Mouse (Mus musculus): ENCODE data around the gene Optn. TPM values are rescaled to one million over a fixed set of nuclear protein-coding genes. Genes with fewer than 3 reads are reported as not detected.

Gene Optn
- polyA plus RNA-seq, 1 experiment from 2014 or later: 13.6 TPM

DNA sequence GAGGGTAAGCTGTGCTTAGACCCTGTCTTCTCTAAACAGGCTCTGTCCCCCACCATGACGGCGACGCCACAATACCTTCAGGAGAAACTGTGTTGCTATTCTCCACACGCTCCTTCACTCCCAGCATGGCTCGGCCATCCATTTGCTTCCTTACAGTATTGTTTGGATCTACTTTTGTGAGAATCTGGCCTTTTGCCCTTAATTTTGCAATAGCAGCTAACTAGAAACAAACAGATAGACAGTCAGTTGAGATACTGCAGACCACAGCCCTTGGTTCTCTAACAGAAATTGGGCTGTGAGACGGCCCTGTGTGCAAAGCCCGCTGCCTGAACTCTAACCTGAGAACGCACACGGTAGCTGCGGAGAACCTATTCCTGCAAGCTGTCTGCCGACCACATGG, 68.2 kb downstream of the Optn start:
- no peak for ATAC-seq (replicated peaks; ENCODE audit: insufficient number of reproducible peaks, low FRiP score, low TSS enrichment)
- peaks cover 34% of the 10 kb centered on the region for H3K36me3 ChIP-seq (ENCODE audit: control insufficient read depth, insufficient read depth, low read length)

DNA sequence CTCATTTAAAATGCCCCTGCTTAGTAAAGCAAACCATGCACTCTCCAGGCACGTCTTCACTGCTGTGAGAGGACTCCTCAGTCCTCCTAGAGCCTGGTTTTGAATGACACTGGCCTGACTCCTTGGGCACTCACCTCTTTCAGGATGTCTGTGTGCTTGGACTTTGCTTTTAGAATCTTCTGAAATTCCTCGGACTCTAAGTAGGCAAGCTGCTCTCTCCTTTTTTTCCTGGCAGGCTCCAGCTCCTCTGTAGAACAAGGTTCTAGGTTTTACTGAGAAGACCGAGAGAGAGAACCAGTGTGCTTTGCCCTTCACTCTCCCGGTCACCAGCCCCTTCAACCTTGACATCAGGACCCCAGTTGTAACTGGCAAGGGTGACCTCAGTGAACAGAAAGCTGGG, 69.4 kb downstream of the Optn start:
- H3K27ac ChIP-seq (ENCODE audit: low read depth, low read length): no peak overlapping the region
- H3K9ac ChIP-seq (ENCODE audit: low read depth, low read length): no peak overlapping the region
- 88% methylated on average over 4 of the region's 4 CpGs for WGBS (ENCODE audit: insufficient replicate concordance)
- H3K27me3 ChIP-seq (ENCODE audit: control insufficient read depth, insufficient read depth, low read length): no peaks in the 10 kb centered on the region
- no peak overlapping the region for H3K4me3 ChIP-seq (ENCODE audit: low read depth, low read length)
- H3K9me3 ChIP-seq (replicated peaks; ENCODE audit: control insufficient read depth, low read length): no peaks in the 10 kb centered on the region
- peaks cover 27% of the 10 kb centered on the region for H3K36me3 ChIP-seq (ENCODE audit: control insufficient read depth, insufficient read depth, low read length)
- ATAC-seq (replicated peaks; ENCODE audit: insufficient number of reproducible peaks, low FRiP score, low TSS enrichment): no peak
- H3K4me1 ChIP-seq (ENCODE audit: control insufficient read depth, insufficient read depth, low read length): no peaks in the 10 kb centered on the region
- no peak overlapping the region for H3K4me2 ChIP-seq

More for the DNA sequence above, 68.2 kb downstream of the Optn start:
- no peak overlapping the region for H3K4me2 ChIP-seq
- H3K9me3 ChIP-seq (replicated peaks; ENCODE audit: control insufficient read depth, low read length): no peaks in the 10 kb centered on the region
- H3K4me3 ChIP-seq (ENCODE audit: low read depth, low read length): no peak overlapping the region
- H3K27me3 ChIP-seq (ENCODE audit: control insufficient read depth, insufficient read depth, low read length): no peaks in the 10 kb centered on the region
- no peaks in the 10 kb centered on the region for H3K4me1 ChIP-seq (ENCODE audit: control insufficient read depth, insufficient read depth, low read length)
- WGBS (ENCODE audit: insufficient replicate concordance): 92% methylated on average over 11 of the region's 11 CpGs
- H3K9ac ChIP-seq (ENCODE audit: low read depth, low read length): no peak overlapping the region
- H3K27ac ChIP-seq (ENCODE audit: low read depth, low read length): no peak overlapping the region

DNA sequence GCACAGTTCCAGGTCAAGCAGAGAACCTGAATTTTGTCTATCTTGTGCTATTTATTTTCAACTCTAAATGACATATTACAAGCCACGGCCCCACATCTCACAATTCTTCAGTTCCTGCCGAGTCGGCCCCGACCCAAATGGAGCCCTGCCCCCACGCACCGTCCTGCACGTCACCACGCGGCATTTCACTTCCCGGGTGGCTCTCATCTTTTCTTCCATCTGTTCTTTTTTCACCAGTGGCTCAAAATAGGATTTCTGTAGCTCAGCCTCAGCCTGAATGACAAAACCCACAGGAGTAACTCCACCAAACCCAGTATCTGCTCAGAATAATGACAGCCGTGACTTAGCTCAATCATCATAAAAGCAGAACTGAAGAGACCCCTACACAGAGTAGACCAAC, 70.3 kb downstream of the Optn start:
- no peak overlapping the region for H3K4me3 ChIP-seq (ENCODE audit: low read depth, low read length)
- H3K9ac ChIP-seq (ENCODE audit: low read depth, low read length): no peak overlapping the region
- no peak overlapping the region for H3K27ac ChIP-seq (ENCODE audit: low read depth, low read length)
- WGBS (ENCODE audit: insufficient replicate concordance): 90% methylated on average over 11 of the region's 11 CpGs
- H3K4me1 ChIP-seq (ENCODE audit: control insufficient read depth, insufficient read depth, low read length): no peaks in the 10 kb centered on the region
- H3K36me3 ChIP-seq (ENCODE audit: control insufficient read depth, insufficient read depth, low read length): peaks cover 24% of the 10 kb centered on the region
- H3K4me2 ChIP-seq: no peak overlapping the region
- no peak for ATAC-seq (replicated peaks; ENCODE audit: insufficient number of reproducible peaks, low FRiP score, low TSS enrichment)
- no peaks in the 10 kb centered on the region for H3K27me3 ChIP-seq (ENCODE audit: control insufficient read depth, insufficient read depth, low read length)
- H3K9me3 ChIP-seq (replicated peaks; ENCODE audit: control insufficient read depth, low read length): no peaks in the 10 kb centered on the region

DNA sequence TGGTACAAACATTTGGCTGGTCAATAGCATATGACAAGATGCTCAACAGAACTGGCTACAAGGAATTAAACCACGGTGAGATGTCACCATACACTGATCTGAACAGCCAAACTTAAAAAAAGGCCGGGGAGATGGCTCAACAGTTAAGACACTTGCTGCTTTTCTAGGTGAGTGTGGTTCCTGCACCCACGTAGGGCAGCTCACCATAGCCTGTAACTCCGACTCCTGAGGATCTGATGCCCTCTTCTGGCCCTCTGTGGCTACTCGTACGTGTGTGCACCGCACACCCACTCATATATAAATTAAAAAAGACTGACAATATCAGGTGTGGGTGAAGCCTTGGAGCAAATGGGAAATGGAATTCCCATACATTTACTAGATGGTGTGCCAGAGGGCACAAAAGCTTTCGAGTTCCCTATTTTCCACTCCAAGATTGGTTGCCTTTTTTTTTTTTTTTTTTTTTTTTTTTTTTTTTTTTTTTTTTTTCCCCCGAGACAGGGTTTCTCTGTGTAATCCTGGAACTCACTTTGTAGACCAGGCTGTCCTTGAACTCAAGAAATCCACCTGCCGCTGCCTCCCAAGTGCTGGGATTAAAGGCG, 74.9 kb downstream of the Optn start:
- ATAC-seq (replicated peaks; ENCODE audit: insufficient number of reproducible peaks, low FRiP score, low TSS enrichment): no peak
- no peak overlapping the region for H3K4me3 ChIP-seq (ENCODE audit: low read depth, low read length)
- no peaks in the 10 kb centered on the region for H3K4me1 ChIP-seq (ENCODE audit: control insufficient read depth, insufficient read depth, low read length)
- H3K36me3 ChIP-seq (ENCODE audit: control insufficient read depth, insufficient read depth, low read length): peaks cover 16% of the 10 kb centered on the region
- H3K27ac ChIP-seq (ENCODE audit: low read depth, low read length): no peak overlapping the region
- H3K4me2 ChIP-seq: no peak overlapping the region
- H3K9ac ChIP-seq (ENCODE audit: low read depth, low read length): no peak overlapping the region
- no peaks in the 10 kb centered on the region for H3K27me3 ChIP-seq (ENCODE audit: control insufficient read depth, insufficient read depth, low read length)
- 70% methylated on average over 11 of the region's 11 CpGs for WGBS (ENCODE audit: insufficient replicate concordance)
- no peaks in the 10 kb centered on the region for H3K9me3 ChIP-seq (replicated peaks; ENCODE audit: control insufficient read depth, low read length)

DNA sequence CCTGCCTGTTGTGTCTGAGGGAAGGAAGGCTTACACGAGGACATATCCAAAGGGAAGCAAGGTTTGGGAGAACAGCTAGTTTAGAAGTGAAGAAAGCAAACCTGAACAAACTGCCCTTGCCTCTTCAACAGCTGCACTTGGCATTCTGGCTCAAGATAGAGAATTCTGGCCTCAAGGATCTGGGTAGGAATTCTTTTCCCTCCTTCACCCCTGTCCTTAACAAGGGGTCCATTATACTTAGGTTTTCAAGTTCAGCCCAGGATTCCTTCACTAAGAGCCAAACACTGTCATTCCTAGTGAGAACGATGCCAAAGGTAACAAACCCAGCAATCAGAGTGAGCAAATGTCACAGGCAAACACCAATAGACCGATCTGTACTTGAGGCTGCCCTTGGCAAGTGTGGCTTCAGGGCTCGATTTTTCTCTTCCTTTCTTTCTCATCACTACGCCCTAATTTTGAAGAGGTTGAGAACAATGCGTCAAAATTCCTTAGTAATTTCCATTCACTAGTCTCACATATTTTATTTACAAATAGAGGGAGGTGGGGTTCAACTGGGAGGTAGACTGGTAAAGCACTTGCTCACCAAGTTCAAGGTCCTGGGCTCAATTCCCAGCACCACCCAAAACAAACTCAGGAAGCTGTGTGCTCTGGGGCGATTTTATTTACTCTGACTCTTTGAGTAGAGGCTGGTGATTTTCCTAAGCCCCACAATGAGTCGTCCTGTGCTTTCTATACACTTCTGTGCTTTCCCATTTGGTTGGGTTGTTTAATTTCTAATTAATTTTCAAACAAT, 76.3 kb downstream of the Optn start:
- H3K9ac ChIP-seq (ENCODE audit: low read depth, low read length): no peak overlapping the region
- no peak overlapping the region for H3K4me3 ChIP-seq (ENCODE audit: low read depth, low read length)
- H3K4me2 ChIP-seq: no peak overlapping the region
- no peaks in the 10 kb centered on the region for H3K4me1 ChIP-seq (ENCODE audit: control insufficient read depth, insufficient read depth, low read length)
- no peaks in the 10 kb centered on the region for H3K27me3 ChIP-seq (ENCODE audit: control insufficient read depth, insufficient read depth, low read length)
- no peaks in the 10 kb centered on the region for H3K9me3 ChIP-seq (replicated peaks; ENCODE audit: control insufficient read depth, low read length)
- ATAC-seq (replicated peaks; ENCODE audit: insufficient number of reproducible peaks, low FRiP score, low TSS enrichment): no peak
- 76% methylated on average over 8 of the region's 8 CpGs for WGBS (ENCODE audit: insufficient replicate concordance)
- H3K36me3 ChIP-seq (ENCODE audit: control insufficient read depth, insufficient read depth, low read length): peaks cover 9% of the 10 kb centered on the region
- no peak overlapping the region for H3K27ac ChIP-seq (ENCODE audit: low read depth, low read length)

DNA sequence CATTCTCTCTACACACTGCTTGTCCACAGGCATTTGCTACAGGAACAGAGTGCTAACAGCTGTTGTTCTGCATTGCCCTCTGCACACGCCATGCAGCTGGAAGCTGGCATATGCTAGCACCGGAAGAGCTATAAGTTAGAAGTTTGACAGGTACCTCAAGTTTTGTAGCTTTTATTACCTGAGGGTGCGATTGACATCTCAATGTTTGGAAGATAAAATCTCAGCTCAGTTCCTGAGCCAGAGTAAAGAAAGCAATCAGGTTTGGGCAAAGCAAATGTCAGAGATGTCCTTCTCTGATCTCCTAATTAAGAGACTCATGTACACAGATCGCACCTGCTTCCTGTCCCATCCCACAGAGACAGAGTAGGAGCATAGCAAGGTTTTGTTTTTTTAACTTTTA, 77.1 kb downstream of the Optn start:
- Histone ChIP-seq H3K4me3 (ENCODE audit: low read depth, low read length) (no peak overlapping the region), H3K4me2 (no peak overlapping the region), H3K27me3 (ENCODE audit: control insufficient read depth, insufficient read depth, low read length) (no peaks in the 10 kb centered on the region), H3K9ac (ENCODE audit: low read depth, low read length) (no peak overlapping the region), H3K36me3 (ENCODE audit: control insufficient read depth, insufficient read depth, low read length) (peaks cover 6% of the 10 kb centered on the region; the same call in 1 of the 2 replicates), H3K4me1 (ENCODE audit: control insufficient read depth, insufficient read depth, low read length) (no peaks in the 10 kb centered on the region), H3K27ac (ENCODE audit: low read depth, low read length) (no peak overlapping the region), H3K9me3 (replicated peaks; ENCODE audit: control insufficient read depth, low read length) (no peaks in the 10 kb centered on the region)
- no peak for ATAC-seq (replicated peaks; ENCODE audit: insufficient number of reproducible peaks, low FRiP score, low TSS enrichment)
- 88% methylated on average over 4 of the region's 4 CpGs for WGBS (ENCODE audit: insufficient replicate concordance)

DNA sequence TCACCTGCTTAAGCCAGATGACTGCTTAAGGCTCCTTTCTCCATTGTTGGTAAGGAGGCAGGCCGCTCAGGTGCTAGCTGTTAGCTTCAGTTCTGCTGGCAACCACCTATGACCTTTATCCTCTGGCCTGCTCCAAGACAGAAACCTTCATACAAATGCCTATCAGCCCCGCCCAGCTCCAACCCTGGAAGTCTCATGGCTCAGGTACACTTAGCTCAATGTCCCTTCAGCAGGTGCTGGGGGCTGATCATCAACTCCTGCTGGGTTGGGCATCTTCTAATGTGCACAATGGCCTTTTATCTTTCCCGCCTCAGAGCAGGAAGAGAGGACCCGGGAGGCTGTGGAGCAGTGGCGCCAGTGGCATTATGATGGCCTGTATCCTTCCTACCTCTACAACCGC, 78.9 kb downstream of the Optn start:
- WGBS (ENCODE audit: insufficient replicate concordance): 69% methylated on average over 6 of the region's 6 CpGs
- H3K27ac ChIP-seq (ENCODE audit: low read depth, low read length): no peak overlapping the region
- no peaks in the 10 kb centered on the region for H3K4me1 ChIP-seq (ENCODE audit: control insufficient read depth, insufficient read depth, low read length)
- H3K4me3 ChIP-seq (ENCODE audit: low read depth, low read length): no peak overlapping the region
- H3K4me2 ChIP-seq: no peak overlapping the region
- H3K9me3 ChIP-seq (replicated peaks; ENCODE audit: control insufficient read depth, low read length): no peaks in the 10 kb centered on the region
- H3K9ac ChIP-seq (ENCODE audit: low read depth, low read length): no peak overlapping the region
- no peak for ATAC-seq (replicated peaks; ENCODE audit: insufficient number of reproducible peaks, low FRiP score, low TSS enrichment)
- no peaks in the 10 kb centered on the region for H3K36me3 ChIP-seq (ENCODE audit: control insufficient read depth, insufficient read depth, low read length)
- no peaks in the 10 kb centered on the region for H3K27me3 ChIP-seq (ENCODE audit: control insufficient read depth, insufficient read depth, low read length)

DNA sequence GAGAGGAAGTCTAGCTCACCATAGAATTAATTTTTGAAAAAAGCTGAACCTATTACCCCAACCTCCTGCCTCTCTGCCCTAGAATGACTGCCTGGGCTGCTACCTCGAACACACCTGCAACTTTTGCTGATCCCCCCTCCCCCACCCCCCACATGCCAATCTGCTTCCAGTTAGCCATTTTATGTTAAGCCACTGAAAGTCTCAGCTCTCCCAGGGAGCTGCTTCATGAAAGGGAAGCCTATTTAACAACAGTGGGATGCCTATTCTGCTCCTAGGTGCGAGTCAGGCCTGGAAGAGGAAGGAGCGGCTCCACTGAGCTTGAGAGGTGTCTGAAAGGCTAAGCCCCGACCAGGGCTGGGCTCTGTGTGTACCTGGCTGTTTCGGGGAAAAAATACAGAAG, 79.9 kb downstream of the Optn start:
- Histone ChIP-seq H3K4me3 (ENCODE audit: low read depth, low read length) (no peak overlapping the region), H3K27ac (ENCODE audit: low read depth, low read length) (no peak overlapping the region), H3K4me1 (ENCODE audit: control insufficient read depth, insufficient read depth, low read length) (no peaks in the 10 kb centered on the region), H3K9me3 (replicated peaks; ENCODE audit: control insufficient read depth, low read length) (no peaks in the 10 kb centered on the region), H3K4me2 (no peak overlapping the region), H3K9ac (ENCODE audit: low read depth, low read length) (no peak overlapping the region), H3K27me3 (ENCODE audit: control insufficient read depth, insufficient read depth, low read length) (no peaks in the 10 kb centered on the region), H3K36me3 (ENCODE audit: control insufficient read depth, insufficient read depth, low read length) (no peaks in the 10 kb centered on the region)
- no peak for ATAC-seq (replicated peaks; ENCODE audit: insufficient number of reproducible peaks, low FRiP score, low TSS enrichment)
- WGBS (ENCODE audit: insufficient replicate concordance): 23% methylated on average over 5 of the region's 5 CpGs

DNA sequence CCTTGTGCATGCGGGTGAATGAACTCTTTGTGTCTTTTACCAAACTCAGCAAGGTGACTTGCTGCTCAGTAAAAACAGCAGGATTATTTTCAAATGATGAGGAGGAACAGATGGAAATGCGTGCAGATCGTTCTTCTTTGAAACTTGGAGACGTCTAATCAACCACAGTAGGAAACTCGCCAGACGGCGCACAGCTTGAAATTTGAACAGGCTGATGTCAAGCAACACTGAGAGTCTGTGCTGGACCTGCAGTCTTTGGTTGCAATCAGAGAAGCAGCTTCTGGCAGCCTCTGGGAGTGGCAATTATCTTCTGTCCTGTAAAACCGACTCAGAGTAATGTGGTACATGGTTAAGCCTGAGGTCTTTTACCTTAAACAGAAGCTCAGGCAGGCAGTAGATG, 85.8 kb downstream of the Optn start:
- no peak for ATAC-seq (replicated peaks; ENCODE audit: insufficient number of reproducible peaks, low FRiP score, low TSS enrichment)
- Histone ChIP-seq H3K4me3 (ENCODE audit: low read depth, low read length) (no peak overlapping the region), H3K9ac (ENCODE audit: low read depth, low read length) (no peak overlapping the region), H3K9me3 (replicated peaks; ENCODE audit: control insufficient read depth, low read length) (no peaks in the 10 kb centered on the region), H3K27ac (ENCODE audit: low read depth, low read length) (no peak overlapping the region), H3K36me3 (ENCODE audit: control insufficient read depth, insufficient read depth, low read length) (no peaks in the 10 kb centered on the region), H3K27me3 (ENCODE audit: control insufficient read depth, insufficient read depth, low read length) (no peaks in the 10 kb centered on the region), H3K4me2 (no peak overlapping the region), H3K4me1 (ENCODE audit: control insufficient read depth, insufficient read depth, low read length) (peaks cover 3% of the 10 kb centered on the region; the same call in 1 of the 2 replicates)
- WGBS (ENCODE audit: insufficient replicate concordance): 26% methylated on average over 8 of the region's 8 CpGs

Measured in heart, embryonic 11.5 days (tissue).